Mouse (Mus musculus): ENCODE results near the gene Tbc1d30. TPM values are rescaled to one million over a fixed set of nuclear protein-coding genes. Genes with fewer than 3 reads are reported as not detected.

Gene Tbc1d30
- polyA plus RNA-seq, 1 experiment from 2014 or later = 9.2 TPM

DNA sequence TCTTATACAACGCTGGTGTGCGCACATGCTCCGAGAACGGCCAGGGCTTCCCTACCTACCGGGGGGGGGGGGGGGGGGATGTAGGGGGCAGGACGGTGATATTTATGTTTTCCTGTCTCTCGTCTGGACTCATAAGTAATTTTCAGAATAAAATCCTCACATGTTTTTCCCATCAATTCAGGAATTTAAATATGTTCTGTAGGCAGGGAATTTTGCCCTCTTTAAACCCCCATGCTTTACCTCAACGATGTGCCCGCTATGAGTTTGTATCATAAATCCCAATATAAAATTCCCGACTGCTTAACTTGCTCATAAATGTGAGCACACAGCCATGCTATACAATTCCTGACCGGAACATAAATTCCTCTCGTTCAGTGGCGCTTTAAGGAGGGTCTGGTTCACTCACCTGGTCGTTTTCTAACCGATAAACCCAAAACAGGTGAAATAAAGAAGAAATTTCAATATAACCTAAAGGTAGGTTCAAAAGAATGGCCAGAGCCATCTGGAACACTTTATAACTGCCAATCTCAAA, 122.6 kb downstream of the Tbc1d30 start:
- no peak overlapping the region for H3K4me3 ChIP-seq (replicated peaks)
- WGBS = 85% methylated on average over 15 of the region's 15 CpGs
- no peak overlapping the region for H3K27ac ChIP-seq
- no peaks in the 10 kb centered on the region for H3K27me3 ChIP-seq
- H3K9ac ChIP-seq (replicated peaks) = no peak overlapping the region
- no peak for ATAC-seq
- H3K4me1 ChIP-seq (replicated peaks) = no peaks in the 10 kb centered on the region
- no peaks in the 10 kb centered on the region for H3K36me3 ChIP-seq
- H3K4me2 ChIP-seq (replicated peaks) = no peak overlapping the region
- H3K9me3 ChIP-seq = no peaks in the 10 kb centered on the region

DNA sequence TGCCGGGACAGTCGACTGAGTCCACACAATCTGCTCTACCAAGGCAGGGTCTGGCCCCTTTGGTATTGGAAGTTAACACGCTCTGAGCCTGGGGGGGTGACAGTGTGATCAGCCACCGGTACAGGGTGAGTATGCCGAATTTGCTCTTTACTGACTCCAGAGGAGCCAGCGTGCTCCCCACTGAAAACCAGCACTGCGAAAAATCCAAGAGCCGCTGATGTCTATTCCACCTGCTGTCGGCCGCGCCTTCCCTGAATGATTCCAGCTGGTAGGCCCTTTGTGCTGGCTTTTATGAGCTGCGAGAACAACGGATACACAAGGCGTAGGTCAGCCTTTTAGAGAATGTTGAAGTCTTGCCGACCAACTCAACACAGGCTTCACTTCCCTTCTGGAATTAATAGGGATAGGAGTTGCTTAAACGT, 123.1 kb downstream of the Tbc1d30 start:
- Histone ChIP-seq H3K4me1 (replicated peaks) (no peaks in the 10 kb centered on the region), H3K9ac (replicated peaks) (no peak overlapping the region), H3K9me3 (no peaks in the 10 kb centered on the region), H3K4me3 (replicated peaks) (no peak overlapping the region), H3K36me3 (no peaks in the 10 kb centered on the region), H3K4me2 (replicated peaks) (no peak overlapping the region), H3K27ac (no peak overlapping the region), H3K27me3 (no peaks in the 10 kb centered on the region)
- 59% methylated on average over 16 of the region's 16 CpGs for WGBS
- ATAC-seq = no peak

DNA sequence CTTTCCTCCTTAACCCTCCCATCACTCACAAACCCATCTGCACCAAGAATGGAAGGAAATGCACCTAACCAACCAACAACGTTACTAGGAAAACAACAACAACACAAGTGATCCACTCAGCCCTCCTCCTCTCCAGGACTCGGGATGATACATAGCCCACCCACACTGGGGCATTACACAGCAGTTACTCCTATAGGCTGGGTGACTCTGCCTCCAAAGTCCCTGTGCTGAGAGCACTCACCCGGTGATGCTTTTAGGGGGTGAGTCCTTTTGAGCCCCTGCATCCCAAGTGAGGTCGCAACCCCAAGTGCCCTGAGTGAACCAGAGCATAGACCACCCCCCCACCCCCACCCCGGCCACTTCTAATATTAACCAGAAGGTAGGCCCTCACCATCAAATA, 123.7 kb downstream of the Tbc1d30 start:
- no peak overlapping the region for H3K4me2 ChIP-seq (replicated peaks)
- no peaks in the 10 kb centered on the region for H3K36me3 ChIP-seq
- H3K9ac ChIP-seq (replicated peaks) = no peak overlapping the region
- no peak overlapping the region for H3K27ac ChIP-seq
- no peak for ATAC-seq
- no peaks in the 10 kb centered on the region for H3K27me3 ChIP-seq
- no peaks in the 10 kb centered on the region for H3K4me1 ChIP-seq (replicated peaks)
- no peaks in the 10 kb centered on the region for H3K9me3 ChIP-seq
- 83% methylated on average over 5 of the region's 5 CpGs for WGBS
- H3K4me3 ChIP-seq (replicated peaks) = no peak overlapping the region

DNA sequence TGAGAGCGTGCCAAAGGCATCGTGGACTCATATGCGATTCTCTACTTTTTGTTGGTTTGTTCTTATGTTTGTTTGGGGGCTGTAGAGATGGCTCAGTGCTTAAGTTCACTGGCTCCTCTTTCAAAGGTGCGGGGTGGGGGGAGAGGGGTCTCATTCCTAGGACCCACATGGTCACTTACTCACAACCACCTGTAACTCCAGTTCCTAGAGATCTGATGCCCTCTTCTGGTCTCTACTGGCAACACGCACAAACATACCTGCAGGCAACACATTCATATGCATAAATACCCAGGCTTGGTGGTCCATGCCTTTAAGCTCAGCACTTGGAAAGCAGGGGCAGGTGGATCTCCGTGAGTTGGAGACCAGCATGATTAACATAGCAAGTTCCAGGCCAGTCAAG, 125.4 kb downstream of the Tbc1d30 start:
- WGBS = 73% methylated on average over 6 of the region's 6 CpGs
- H3K36me3 ChIP-seq = no peaks in the 10 kb centered on the region
- H3K9me3 ChIP-seq = no peaks in the 10 kb centered on the region
- H3K4me3 ChIP-seq (replicated peaks) = no peak overlapping the region
- no peak for ATAC-seq
- H3K27ac ChIP-seq = no peak overlapping the region
- H3K4me1 ChIP-seq (replicated peaks) = no peaks in the 10 kb centered on the region
- H3K27me3 ChIP-seq = no peaks in the 10 kb centered on the region
- no peak overlapping the region for H3K9ac ChIP-seq (replicated peaks)
- no peak overlapping the region for H3K4me2 ChIP-seq (replicated peaks)

DNA sequence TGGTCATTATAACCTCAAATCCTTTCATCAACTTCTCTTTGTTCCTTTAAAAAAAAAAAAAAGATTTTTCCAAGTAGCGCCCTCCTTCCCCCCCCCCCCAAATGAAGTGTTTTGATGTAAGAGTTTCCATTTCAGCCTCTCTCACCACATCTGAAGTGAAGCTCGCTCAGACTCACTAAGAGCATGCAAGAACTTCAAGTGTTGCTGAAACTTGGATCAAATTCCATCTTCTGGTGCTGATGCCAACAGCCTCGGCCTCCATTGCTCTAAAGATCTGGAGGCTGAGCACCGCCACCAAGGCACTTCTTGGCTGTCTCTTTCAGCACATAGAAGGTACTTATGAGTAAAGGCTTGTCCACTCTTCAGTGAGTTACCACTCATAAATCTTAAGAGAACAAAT, 128.2 kb downstream of the Tbc1d30 start:
- Histone ChIP-seq H3K9me3 (no peaks in the 10 kb centered on the region), H3K4me3 (replicated peaks) (no peak overlapping the region), H3K9ac (replicated peaks) (no peak overlapping the region), H3K4me1 (replicated peaks) (no peaks in the 10 kb centered on the region), H3K27ac (no peak overlapping the region), H3K36me3 (no peaks in the 10 kb centered on the region), H3K4me2 (replicated peaks) (no peak overlapping the region), H3K27me3 (no peaks in the 10 kb centered on the region)
- WGBS = 88% methylated on average over 3 of the region's 4 CpGs
- no peak for ATAC-seq

DNA sequence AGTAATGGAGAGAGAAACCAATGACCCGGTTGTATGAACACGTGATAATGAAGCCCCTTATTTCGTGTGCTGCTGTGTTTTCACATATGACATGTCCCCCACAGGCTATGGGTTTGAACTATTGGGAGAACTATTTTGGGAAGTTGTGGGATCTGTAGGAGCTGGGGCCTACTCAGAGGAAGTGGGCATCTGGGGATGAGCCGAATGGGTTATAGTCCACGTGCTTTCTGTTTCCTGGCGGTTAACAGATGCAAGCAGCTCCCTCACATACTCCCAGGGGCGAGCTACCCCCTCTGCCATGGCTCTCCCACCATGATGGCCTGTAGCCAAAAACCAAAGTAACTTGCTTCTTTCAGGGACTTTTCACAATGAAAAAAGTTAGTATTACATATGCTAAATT, 132.5 kb downstream of the Tbc1d30 start:
- 91% methylated on average over 7 of the region's 7 CpGs for WGBS
- H3K9ac ChIP-seq (replicated peaks) = no peak overlapping the region
- H3K9me3 ChIP-seq = no peaks in the 10 kb centered on the region
- ATAC-seq = no peak
- no peak overlapping the region for H3K4me2 ChIP-seq (replicated peaks)
- H3K4me1 ChIP-seq (replicated peaks) = no peaks in the 10 kb centered on the region
- no peak overlapping the region for H3K4me3 ChIP-seq (replicated peaks)
- no peak overlapping the region for H3K27ac ChIP-seq
- H3K36me3 ChIP-seq = no peaks in the 10 kb centered on the region
- H3K27me3 ChIP-seq = 0 out of 2 replicates have a peak, but pooled peaks cover 3% of the 10 kb centered on the region

DNA sequence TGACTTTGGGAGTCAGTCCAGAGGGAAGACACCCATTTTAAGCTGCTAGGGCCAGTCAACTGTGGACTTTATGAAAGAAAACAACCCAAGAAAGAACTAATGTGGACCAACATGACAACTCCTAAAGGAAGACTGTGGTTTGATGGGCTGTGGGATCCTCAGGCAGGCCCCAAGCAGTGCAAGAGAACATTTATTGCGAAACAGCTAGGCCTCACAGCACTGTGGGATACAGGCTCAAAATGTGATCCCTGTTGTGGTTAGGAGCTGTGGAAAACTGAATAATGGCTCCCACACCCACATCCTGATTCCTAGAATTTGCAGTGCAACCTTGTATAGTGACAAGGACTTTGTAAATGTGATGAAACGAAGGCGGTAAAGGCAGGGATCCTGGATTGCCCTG, 134.3 kb downstream of the Tbc1d30 start:
- H3K9ac ChIP-seq (replicated peaks) = no peak overlapping the region
- H3K9me3 ChIP-seq = no peaks in the 10 kb centered on the region
- WGBS = 95% methylated on average over 3 of the region's 3 CpGs
- no peak overlapping the region for H3K4me3 ChIP-seq (replicated peaks)
- 0 out of 2 replicates have a peak, but pooled peaks cover 3% of the 10 kb centered on the region for H3K27me3 ChIP-seq
- no peak overlapping the region for H3K27ac ChIP-seq
- H3K36me3 ChIP-seq = no peaks in the 10 kb centered on the region
- H3K4me2 ChIP-seq (replicated peaks) = no peak overlapping the region
- ATAC-seq = no peak
- no peaks in the 10 kb centered on the region for H3K4me1 ChIP-seq (replicated peaks)

Other genes with a start within 250 kb of the Tbc1d30 start
- 33.9 and 36.9 TPM in 2 replicates for gene Gns, start 13.8 kb upstream of the Tbc1d30 start, polyA plus RNA-seq (2015; fragmentation: Nextera tagmentation; extraction: Ambion mirVana)
- gene Rassf3, start 125.1 kb upstream of the Tbc1d30 start, polyA plus RNA-seq (2015; fragmentation: Nextera tagmentation; extraction: Ambion mirVana) = 3.7 and 4.6 TPM in 2 replicates
- gene Tbk1, start 235.5 kb upstream of the Tbc1d30 start, polyA plus RNA-seq (2015; fragmentation: Nextera tagmentation; extraction: Ambion mirVana) = 33.4 and 34.6 TPM in 2 replicates